Mouse (Mus musculus): ENCODE measurements at regions not wholly inside any gene's neighbourhood (a gene's known extent, or its start where the extent isn't known, plus 50 kb on each side); places are given as distances from the start of the nearest gene placed in this dataset.

- TF ChIP-seq CTCF (IDR thresholded peaks at IDR 0.05) (no peak), EP300 (IDR thresholded peaks at IDR 0.05) (no peak)
These were observed 586.7 kb downstream of the Nedd1 start for GRCm38 (mm10) chr10:92135521-92135920.
